Mouse (Mus musculus) frontal cortex, postnatal 25 days (tissue): ENCODE measurements around the gene Pkn3.
"Not testable (repeated sequence)": the region's sequence is repeated elsewhere in the genome, so short reads cannot be mapped to it uniquely, and the experiment has no call there.

ENCODE experiments used
- DNase-seq, 2 experiments: peaks; one replicate each; pipeline ENCODE4 v3.0.0; 2022; ENCODE audit warnings: low spot score in 2 of 2

The Pkn3 gene

GRCm38 (mm10) chr2:30077502-30078348, at the start of gene Pkn3:
TSS of gene Pkn3 (plus strand) at chr2:30077684.
- DNase-seq, result peak; percentile 51 to 62

- DNase-seq, result no peak
These were observed 45.1 kb upstream of the Pkn3 start for GRCm38 (mm10) chr2:30032244-30032846.

- no peak for DNase-seq
These were observed 44.5 kb upstream of the Pkn3 start for GRCm38 (mm10) chr2:30032957-30033356.

GRCm38 (mm10) chr2:30037762-30038161, 39.7 kb upstream of the Pkn3 start:
- DNase-seq, result no peak

GRCm38 (mm10) chr2:30038370-30038769, 39.1 kb upstream of the Pkn3 start:
- no peak for DNase-seq

- no peak for DNase-seq
These were observed 37.8 kb upstream of the Pkn3 start for GRCm38 (mm10) chr2:30039687-30040086.

- peak; percentile 55 to 59 for DNase-seq
These were observed 35.0 kb upstream of the Pkn3 start for GRCm38 (mm10) chr2:30042445-30042844.

- no peak for DNase-seq
These were observed 32.9 kb upstream of the Pkn3 start for GRCm38 (mm10) chr2:30044550-30044949.

- DNase-seq, result no peak
These were observed 30.4 kb upstream of the Pkn3 start for GRCm38 (mm10) chr2:30047127-30047526.

- DNase-seq, result no peak
These were observed 29.4 kb upstream of the Pkn3 start for GRCm38 (mm10) chr2:30048101-30048501.

- peak; percentile 97 for DNase-seq
These were observed 28.6 kb upstream of the Pkn3 start, which contains the start of gene Wdr34 for GRCm38 (mm10) chr2:30048699-30049388. TSS of gene Wdr34 (minus strand) at chr2:30048881.

GRCm38 (mm10) chr2:30049831-30050230, 27.7 kb upstream of the Pkn3 start:
- DNase-seq, result no peak

- DNase-seq, result no peak
These were observed 25.3 kb upstream of the Pkn3 start for GRCm38 (mm10) chr2:30051992-30052761.

- DNase-seq, result not testable (repeated sequence)
These were observed 22.2 kb upstream of the Pkn3 start for GRCm38 (mm10) chr2:30055310-30055709.

- DNase-seq, result no peak
These were observed 20.7 kb upstream of the Pkn3 start for GRCm38 (mm10) chr2:30056736-30057135.

- no peak for DNase-seq
These were observed 20.1 kb upstream of the Pkn3 start, which contains the start of gene Set for GRCm38 (mm10) chr2:30057223-30057904. TSS of gene Set (plus strand) at chr2:30057378.

- no peak for DNase-seq
These were observed 19.1 kb upstream of the Pkn3 start for GRCm38 (mm10) chr2:30058418-30058817.

- DNase-seq, result no peak
These were observed 16.0 kb upstream of the Pkn3 start for GRCm38 (mm10) chr2:30061215-30062166.

- no peak for DNase-seq
These were observed 15.0 kb upstream of the Pkn3 start for GRCm38 (mm10) chr2:30062249-30063093.
